In genomic region chr17:27746446-27746845, GRCm38 (mm10) we compare ENCODE assay signal across 28 mouse cellular contexts. TPM values are rescaled to one million over a fixed set of nuclear protein-coding genes. Genes with fewer than 3 reads are reported as not detected.
A peak's percentile ranks its signal among the peaks of the same experiment; 100 is the strongest.
DNase-seq lines count a peak whose midpoint lies in the region; ATAC-seq lines count a peak whose summit lies in the region.
"Had no signal": no experiment of that assay in that cellular context is flagged by ENCODE, and none has a peak within 500 bp of the region (broad histone marks: within the 10 kb centered on the region; RNA-seq: fewer than 3 reads in every experiment).

No protein-coding gene starts in this region.

- H3K4me3 ChIP-seq in kidney, embryonic 14.5 days (ENCODE audit: low read length) = no peak overlapping the region
- H3K4me3 ChIP-seq in midbrain, embryonic 14.5 days (replicated peaks; ENCODE audit: low read depth, low read length) = no peak overlapping the region
- H3K4me3 ChIP-seq in midbrain, embryonic 13.5 days (replicated peaks) = no peak overlapping the region
- no peak overlapping the region for H3K4me3 ChIP-seq in embryonic facial prominence, embryonic 15.5 days (replicated peaks)
- H3K4me3 ChIP-seq: forebrain, embryonic 15.5 days; heart, embryonic 13.5 days; layer of hippocampus, adult 2 months; limb, embryonic 13.5 days; liver, embryonic 15.5 days; lung, embryonic 15.5 days had no signal

- 44% methylated on average over 4 of the region's 4 CpGs for WGBS in kidney, embryonic 14.5 days
- 59% methylated on average over 4 of the region's 4 CpGs for WGBS in midbrain, embryonic 14.5 days
- 70% methylated on average over 4 of the region's 4 CpGs for WGBS in midbrain, embryonic 13.5 days
- 17% methylated on average over 4 of the region's 4 CpGs for WGBS in embryonic facial prominence, embryonic 15.5 days

- no peaks in the 10 kb centered on the region for H3K9me3 ChIP-seq in kidney, embryonic 14.5 days (ENCODE audit: control insufficient read depth, low read length)
- H3K9me3 ChIP-seq in midbrain, embryonic 14.5 days (ENCODE audit: control insufficient read depth, low read length) = no peaks in the 10 kb centered on the region
- H3K9me3 ChIP-seq in midbrain, embryonic 13.5 days = no peaks in the 10 kb centered on the region
- no peaks in the 10 kb centered on the region for H3K9me3 ChIP-seq in embryonic facial prominence, embryonic 15.5 days (replicated peaks)
- H3K9me3 ChIP-seq: forebrain, embryonic 15.5 days; heart, embryonic 13.5 days; limb, embryonic 13.5 days; liver, embryonic 15.5 days; lung, embryonic 15.5 days; megakaryocyte, embryonic 14.5 days had no signal

- H3K4me1 ChIP-seq in kidney, embryonic 14.5 days (ENCODE audit: control insufficient read depth, insufficient read depth, low read length) = no peaks in the 10 kb centered on the region
- no peaks in the 10 kb centered on the region for H3K4me1 ChIP-seq in midbrain, embryonic 14.5 days (ENCODE audit: control insufficient read depth, insufficient read depth, low read length)
- H3K4me1 ChIP-seq in midbrain, embryonic 13.5 days (replicated peaks) = 0 out of 2 replicates have a peak, but pooled peaks cover 7% of the 10 kb centered on the region
- peaks cover 21% of the 10 kb centered on the region for H3K4me1 ChIP-seq in embryonic facial prominence, embryonic 15.5 days
- H3K4me1 ChIP-seq: forebrain, embryonic 15.5 days; liver, embryonic 15.5 days; lung, embryonic 15.5 days had no signal

- no peak for ATAC-seq in kidney, embryonic 14.5 days (ENCODE audit: low FRiP score, low TSS enrichment)
- ATAC-seq in midbrain, embryonic 14.5 days (ENCODE audit: low FRiP score, low TSS enrichment) = no peak
- no peak for ATAC-seq in midbrain, embryonic 13.5 days
- no peak for ATAC-seq in embryonic facial prominence, embryonic 15.5 days (ENCODE audit: insufficient number of reproducible peaks, low FRiP score, low TSS enrichment, low read depth)
- ATAC-seq: forebrain, embryonic 15.5 days had no signal

- H3K27me3 ChIP-seq in kidney, embryonic 14.5 days (ENCODE audit: control insufficient read depth, insufficient read depth, low read length) = no peaks in the 10 kb centered on the region
- no peaks in the 10 kb centered on the region for H3K27me3 ChIP-seq in midbrain, embryonic 14.5 days (ENCODE audit: control insufficient read depth, insufficient read depth, low read length)
- H3K27me3 ChIP-seq in midbrain, embryonic 13.5 days = no peaks in the 10 kb centered on the region
- no peaks in the 10 kb centered on the region for H3K27me3 ChIP-seq in embryonic facial prominence, embryonic 15.5 days
- H3K27me3 ChIP-seq: forebrain, embryonic 15.5 days; heart, embryonic 13.5 days; limb, embryonic 13.5 days; liver, embryonic 15.5 days; lung, embryonic 15.5 days; megakaryocyte, embryonic 14.5 days had no signal

- H3K36me3 ChIP-seq in kidney, embryonic 14.5 days (ENCODE audit: control insufficient read depth, insufficient read depth, low read length) = 0 out of 2 replicates have a peak, but pooled peaks cover 8% of the 10 kb centered on the region
- no peaks in the 10 kb centered on the region for H3K36me3 ChIP-seq in midbrain, embryonic 14.5 days (ENCODE audit: control insufficient read depth, insufficient read depth, low read length)
- H3K36me3 ChIP-seq in midbrain, embryonic 13.5 days = no peaks in the 10 kb centered on the region
- H3K36me3 ChIP-seq in embryonic facial prominence, embryonic 15.5 days = peaks cover 5% of the 10 kb centered on the region; the same call in 1 of the 2 replicates
- H3K36me3 ChIP-seq: forebrain, embryonic 15.5 days; lung, embryonic 15.5 days had no signal

- 0 out of 2 replicates have a peak overlapping the region, but pooled peaks have one; percentile 4 for H3K9ac ChIP-seq in kidney, embryonic 14.5 days (ENCODE audit: low read depth, low read length)
- H3K9ac ChIP-seq in midbrain, embryonic 14.5 days (replicated peaks; ENCODE audit: low read length) = no peak overlapping the region
- no peak overlapping the region; the same call in 1 of the 2 replicates for H3K9ac ChIP-seq in midbrain, embryonic 13.5 days (replicated peaks)
- no peak overlapping the region for H3K9ac ChIP-seq in embryonic facial prominence, embryonic 15.5 days
- H3K9ac ChIP-seq: forebrain, embryonic 15.5 days; heart, embryonic 13.5 days; limb, embryonic 13.5 days; liver, embryonic 15.5 days; lung, embryonic 15.5 days had no signal

- no peak overlapping the region for H3K27ac ChIP-seq in kidney, embryonic 14.5 days (ENCODE audit: low read depth, low read length)
- H3K27ac ChIP-seq in midbrain, embryonic 14.5 days (replicated peaks; ENCODE audit: low read depth, low read length) = 0 out of 2 replicates have a peak overlapping the region, but pooled peaks have one; percentile 26
- no peak overlapping the region for H3K27ac ChIP-seq in midbrain, embryonic 13.5 days
- peak overlapping the region; percentile 44; the same call in 1 of the 2 replicates for H3K27ac ChIP-seq in embryonic facial prominence, embryonic 15.5 days (replicated peaks)
- H3K27ac ChIP-seq: forebrain, embryonic 15.5 days; heart, embryonic 13.5 days; layer of hippocampus, adult 2 months; limb, embryonic 13.5 days; liver, embryonic 15.5 days; lung, embryonic 15.5 days had no signal

- H3K4me2 ChIP-seq in kidney, embryonic 14.5 days (replicated peaks; ENCODE audit: low read depth, low read length) = no peak overlapping the region
- no peak overlapping the region for H3K4me2 ChIP-seq in midbrain, embryonic 14.5 days (ENCODE audit: low read length)
- no peak overlapping the region for H3K4me2 ChIP-seq in midbrain, embryonic 13.5 days (replicated peaks)
- no peak overlapping the region for H3K4me2 ChIP-seq in embryonic facial prominence, embryonic 15.5 days (replicated peaks)
- H3K4me2 ChIP-seq: forebrain, embryonic 15.5 days; heart, embryonic 13.5 days; limb, embryonic 13.5 days; liver, embryonic 15.5 days; lung, embryonic 15.5 days had no signal

- DNase-seq in adrenal gland, postnatal 10 days = peak; percentile 24
- no peak for DNase-seq in adrenal gland, postnatal 4 days (ENCODE audit: low spot score in 2 of 2)
- no peak for DNase-seq in kidney, adult 8-10 months
- DNase-seq in midbrain, embryonic 14.5 days = no peak
- DNase-seq in right cerebral cortex, postnatal 4 days = no peak
- DNase-seq: cerebellum, adult 18-20 months; cerebellum, postnatal 14 days; gastrocnemius, postnatal 10 days; heart, adult 18-20 months; heart, postnatal 14 days; kidney, adult 9 months; lung, postnatal 36 days; right cerebral cortex, postnatal 14 days; spleen, adult 18-20 months had no signal

RNA-seq across cellular contexts. Expression of gene Spdef, which starts 17.7 kb away (rescaled TPM):
- total RNA-seq in adrenal gland, postnatal 10 days (2021) = not detected
- total RNA-seq in adrenal gland, postnatal 4 days (2021) = 1 to 10 TPM; 1.2 to 1.9 TPM
- polyA plus RNA-seq in kidney, embryonic 14.5 days (2014; fragmentation: Nextera tagmentation; extraction: Ambion mirVana) = 0.19 and 0.20 TPM in 2 replicates
- 1.5 and 2.7 TPM in 2 replicates for polyA plus RNA-seq in midbrain, embryonic 14.5 days (2014; fragmentation: Nextera tagmentation; extraction: Ambion mirVana)
- polyA plus RNA-seq in midbrain, embryonic 13.5 days (2015; fragmentation: Nextera tagmentation; extraction: Ambion mirVana) = 0.90 and 1.3 TPM in 2 replicates
- 0.35 and 0.95 TPM in 2 replicates for polyA plus RNA-seq in embryonic facial prominence, embryonic 15.5 days (2015; fragmentation: Nextera tagmentation; extraction: Ambion mirVana)
- total RNA-seq: heart, postnatal 14 days; layer of hippocampus, postnatal 25 days; monocyte, adult 5-6 weeks; neutrophil, adult 5-6 weeks had no signal
- polyA plus RNA-seq: hindbrain, embryonic 11.5 days; liver, embryonic 15.5 days had no signal

Comparison
In these comparisons a context has a peak if more than half of its experiments do, and no peak if none do; other contexts are left out.
1. H3K27ac ChIP-seq: peak in midbrain, embryonic 14.5 days (single experiment) and embryonic facial prominence, embryonic 15.5 days (single experiment); none in kidney, embryonic 14.5 days (single experiment) and midbrain, embryonic 13.5 days (single experiment).